Mouse (Mus musculus) kidney, postnatal 0 days (tissue): ENCODE results near the gene Uqcrc2. TPM values are rescaled to one million over a fixed set of nuclear protein-coding genes. Genes with fewer than 3 reads are reported as not detected.

Experiments used
- ATAC-seq: fragments of 200-750 bp; cut with Nextera tagmentation; replicated peaks from 2 replicates; pipeline ENCODE4 v1.8.0; 2017; ENCODE audit warnings: low read depth, moderate number of reproducible peaks, moderate TSS enrichment, moderate library complexity; ENCODE audit not compliant: low FRiP score
- DNase-seq: peaks from one replicate; pipeline ENCODE4 v3.0.0-alpha.2; 2016; ENCODE audit warnings: low spot score
- H3K27ac ChIP-seq: fragments of 300-500 bp; sonication (generic); 2 replicates; pipeline ENCODE4 v1.5.1; 2014; ENCODE audit warnings: mild to moderate bottlenecking
- H3K27me3 ChIP-seq: fragments of 300-500 bp; sonication (generic); 2 replicates; pipeline ENCODE4 v1.6.1; 2014; ENCODE audit warnings: low read length, mixed read lengths; ENCODE audit not compliant: insufficient read depth
- H3K36me3 ChIP-seq: fragments of 300-500 bp; sonication (generic); 2 replicates; pipeline ENCODE4 v1.6.1; 2014; ENCODE audit warnings: low read length, mixed read lengths; ENCODE audit not compliant: insufficient read depth
- H3K4me1 ChIP-seq: fragments of 300-500 bp; sonication (generic); replicated peaks from 2 replicates; pipeline ENCODE4 v1.6.1; 2014; ENCODE audit warnings: antibody characterized with exemption, low read length, mixed read lengths; ENCODE audit not compliant: insufficient read depth
- H3K4me2 ChIP-seq: fragments of 300-500 bp; sonication (generic); 2 replicates; pipeline ENCODE4 v1.6.1; 2014; ENCODE audit warnings: mild to moderate bottlenecking, low read length, moderate library complexity, mixed read lengths
- H3K4me3 ChIP-seq: fragments of 300-500 bp; sonication (generic); replicated peaks from 2 replicates; pipeline ENCODE4 v1.5.1; 2014; ENCODE audit warnings: low read depth, low read length
- H3K9ac ChIP-seq: fragments of 300-500 bp; sonication (generic); 2 replicates; pipeline ENCODE4 v1.6.1; 2014; ENCODE audit warnings: low read depth, low read length
- H3K9me3 ChIP-seq: fragments of 300-500 bp; sonication (generic); replicated peaks from 2 replicates; pipeline ENCODE4 v1.6.1; 2016; ENCODE audit warnings: low read length, inconsistent platforms, mixed read lengths
- CTCF ChIP-seq: IDR thresholded peaks from 2 replicates; pipeline ENCODE4 v1.5.1; 2016; ENCODE audit warnings: antibody characterized with exemption, low read depth, mild to moderate bottlenecking, moderate library complexity
- WGBS: fragments of 180-500 bp; shearing (Covaris S2); extraction: QIAGEN DNeasy Blood & Tissue Kit; methylation state at CpG from one replicate; pipeline ENCODE4 v1.1.7; 2014; 5-methylcytosine and 5-hydroxymethylcytosine counted together
- polyA plus RNA-seq: library from polyadenylated mRNA; unstranded; fragments of >200 nt; fragmentation: Nextera tagmentation; extraction: Ambion mirVana; gene quantifications from 2 replicates; pipeline ENCODE4 v1.2.1, GENCODE M21; 2015

The Uqcrc2 gene
- polyA plus RNA-seq, 1 experiment from 2014 or later: 326 TPM

DNA sequence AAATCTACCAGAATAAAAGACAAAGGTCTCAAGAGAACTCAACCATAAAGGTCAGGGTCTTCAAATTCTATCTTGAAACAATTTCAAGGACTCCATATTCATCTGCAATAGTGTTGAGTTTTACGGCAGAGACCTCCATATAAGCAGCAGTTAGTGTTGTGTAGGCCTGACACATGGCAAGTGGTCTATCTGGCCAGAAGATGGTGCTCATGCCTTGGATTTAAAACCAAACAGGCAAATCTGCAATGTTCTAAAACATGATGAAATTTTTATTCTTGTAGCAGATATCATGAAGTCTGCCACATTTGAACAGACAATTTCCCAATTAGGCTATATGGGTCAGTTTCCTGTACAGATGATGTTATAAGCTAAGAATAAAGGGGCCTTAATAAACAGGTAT is 2.5 kb upstream of the Uqcrc2 start:
- no peak overlapping the region for H3K27ac ChIP-seq
- H3K27me3 ChIP-seq: no peaks in the 10 kb centered on the region
- WGBS: 48% methylated on average over 1 of the region's 1 CpGs
- H3K9ac ChIP-seq: no peak overlapping the region
- ATAC-seq: no peak
- no peak overlapping the region for H3K4me2 ChIP-seq
- TF ChIP-seq CTCF: peak; percentile 68
- H3K4me3 ChIP-seq: no peak overlapping the region
- H3K36me3 ChIP-seq: no peaks in the 10 kb centered on the region
- DNase-seq: peak; percentile 55
- peaks cover 10% of the 10 kb centered on the region for H3K4me1 ChIP-seq
- no peaks in the 10 kb centered on the region for H3K9me3 ChIP-seq

DNA sequence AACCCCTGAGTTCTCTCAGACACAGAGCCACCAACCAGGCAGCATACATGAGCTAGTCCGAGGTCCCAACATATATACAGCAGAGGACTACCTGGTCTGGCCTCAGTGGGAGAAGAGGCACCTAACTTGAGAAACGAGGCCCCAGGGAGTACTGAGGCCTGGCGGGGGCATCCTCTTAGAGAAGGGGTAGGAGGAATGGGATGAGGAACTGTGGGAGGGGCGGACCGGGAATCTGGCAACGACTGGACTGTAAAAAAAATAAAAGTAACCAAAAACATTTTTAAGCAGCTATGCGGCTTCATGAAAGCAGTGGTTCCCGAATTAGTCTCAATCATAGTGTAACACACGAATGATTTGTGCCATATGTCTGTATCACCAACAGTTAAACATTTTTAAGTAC is 675 bp upstream of the Uqcrc2 start:
- peaks cover 9% of the 10 kb centered on the region; the same call in 1 of the 2 replicates for H3K36me3 ChIP-seq
- peak; percentile 54 for DNase-seq
- peak overlapping the region; percentile 97 for H3K9ac ChIP-seq
- no peak for ATAC-seq
- H3K4me1 ChIP-seq: peaks cover 10% of the 10 kb centered on the region
- WGBS: 5% methylated on average over 9 of the region's 9 CpGs
- no peaks in the 10 kb centered on the region for H3K9me3 ChIP-seq
- H3K27me3 ChIP-seq: no peaks in the 10 kb centered on the region
- H3K27ac ChIP-seq: peak overlapping the region; percentile 97
- TF ChIP-seq CTCF: no peak
- peak overlapping the region; percentile 78 for H3K4me2 ChIP-seq
- peak overlapping the region; percentile 92 for H3K4me3 ChIP-seq

DNA sequence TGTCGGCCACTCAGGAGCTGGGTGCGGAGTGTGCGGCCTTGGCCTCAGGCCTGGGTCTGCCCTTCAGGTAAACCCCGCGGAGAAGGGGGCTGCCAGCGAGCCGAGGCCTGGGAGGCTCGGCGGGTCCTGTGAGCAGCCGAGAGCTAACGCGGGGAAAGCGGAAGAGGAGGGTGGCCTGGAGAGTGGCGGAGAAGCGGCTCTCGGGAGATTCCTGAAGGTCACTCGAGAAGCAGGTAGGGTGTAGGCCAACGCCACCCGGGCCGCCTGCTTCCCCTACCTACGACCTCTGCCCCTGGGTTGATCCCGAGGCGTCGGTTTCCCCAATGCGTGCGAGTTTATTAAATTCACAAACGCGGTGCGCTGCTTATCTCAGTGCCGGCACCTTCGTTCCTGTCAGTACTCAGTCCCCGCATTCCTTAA is 396 bp downstream of the Uqcrc2 start:
- Histone ChIP-seq H3K36me3 (peaks cover 12% of the 10 kb centered on the region), H3K9me3 (no peaks in the 10 kb centered on the region), H3K9ac (peak overlapping the region; percentile 97), H3K4me2 (peak overlapping the region; percentile 78), H3K4me3 (peak overlapping the region; percentile 92), H3K4me1 (peaks cover 10% of the 10 kb centered on the region), H3K27ac (peak overlapping the region; percentile 97), H3K27me3 (no peaks in the 10 kb centered on the region)
- TF ChIP-seq CTCF: no peak
- ATAC-seq (no peak; the same call in 1 of the 2 replicates), DNase-seq (peak; percentile 56)
- WGBS: under 1% methylated on average over 32 of the region's 32 CpGs

DNA sequence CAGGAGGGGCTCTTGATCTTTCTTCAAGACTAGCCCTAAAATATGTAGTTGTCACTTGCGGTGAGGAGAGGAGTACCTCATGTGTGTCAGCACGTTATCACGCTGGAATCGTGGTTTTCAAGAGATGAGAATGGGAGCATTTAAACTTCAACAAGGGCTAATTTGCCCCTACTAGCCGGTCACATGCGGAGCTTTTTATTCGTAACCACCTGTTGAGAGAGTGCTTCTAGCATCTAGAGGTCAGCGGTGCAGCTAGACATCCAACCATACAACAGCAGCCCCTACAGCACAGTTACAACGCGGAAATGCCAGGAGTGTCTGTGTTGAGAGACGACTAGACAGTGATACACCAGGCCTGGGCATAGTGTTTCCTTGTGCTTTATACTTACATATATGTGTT is 845 bp downstream of the Uqcrc2 start:
- DNase-seq: peak; percentile 45
- Histone ChIP-seq H3K9ac (peak overlapping the region; percentile 97), H3K4me3 (peak overlapping the region; percentile 92), H3K36me3 (peaks cover 17% of the 10 kb centered on the region), H3K9me3 (no peaks in the 10 kb centered on the region), H3K27ac (peak overlapping the region; percentile 97), H3K4me2 (peak overlapping the region; percentile 78), H3K27me3 (no peaks in the 10 kb centered on the region), H3K4me1 (peaks cover 10% of the 10 kb centered on the region)
- under 1% methylated on average over 11 of the region's 11 CpGs for WGBS
- TF ChIP-seq CTCF: peak; percentile 24
- no peak for ATAC-seq

DNA sequence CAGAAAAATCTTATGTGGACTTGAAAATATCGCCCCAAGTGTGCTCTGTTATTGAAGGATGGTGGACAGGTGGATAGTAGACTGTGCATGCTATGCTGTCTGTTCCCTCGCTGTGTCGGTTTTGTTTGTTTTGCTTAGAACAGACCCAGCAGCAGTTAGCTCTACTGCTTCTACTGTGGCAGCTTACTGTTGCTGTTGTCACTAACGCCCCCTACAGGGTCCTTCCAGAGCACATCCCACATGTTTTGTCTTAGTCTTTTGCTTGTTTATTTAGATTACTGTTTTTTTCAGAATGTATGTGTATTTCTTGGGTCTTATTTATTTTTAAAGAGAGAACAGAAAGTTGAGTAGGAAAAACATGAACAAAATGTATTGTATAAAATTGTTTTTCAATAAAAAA is 8.2 kb downstream of the Uqcrc2 start:
- Histone ChIP-seq H3K4me1 (no peaks in the 10 kb centered on the region), H3K4me2 (no peak overlapping the region), H3K27me3 (no peaks in the 10 kb centered on the region), H3K9me3 (no peaks in the 10 kb centered on the region), H3K27ac (no peak overlapping the region), H3K4me3 (no peak overlapping the region), H3K36me3 (peaks cover 52% of the 10 kb centered on the region), H3K9ac (no peak overlapping the region)
- no peak for DNase-seq
- WGBS: 70% methylated on average over 4 of the region's 4 CpGs
- no peak for ATAC-seq
- peak; percentile 38 for TF ChIP-seq CTCF

DNA sequence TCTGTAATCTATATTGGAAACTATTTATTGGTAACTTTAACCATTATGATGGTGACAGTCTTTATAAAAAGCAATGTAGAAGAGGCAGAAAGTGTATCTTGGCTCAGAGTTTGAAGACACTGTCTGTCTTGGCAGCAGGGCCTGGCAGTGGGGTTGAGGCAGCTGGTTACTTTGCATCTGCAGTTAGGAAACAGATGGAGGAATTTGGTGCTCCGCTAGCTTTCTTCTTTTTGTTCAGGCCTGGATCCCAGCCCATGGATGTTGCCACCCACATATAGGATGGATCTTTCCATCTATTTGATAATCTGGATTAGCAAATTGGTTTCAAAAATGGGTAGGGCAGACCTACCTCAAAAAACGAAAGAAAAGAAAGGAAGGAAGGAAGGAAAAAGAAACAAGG is 12.9 kb downstream of the Uqcrc2 start:
- H3K4me2 ChIP-seq: no peak overlapping the region
- ATAC-seq (no peak), DNase-seq (no peak)
- H3K4me3 ChIP-seq: no peak overlapping the region
- TF ChIP-seq CTCF: no peak
- WGBS: 88% methylated on average over 2 of the region's 2 CpGs
- no peak overlapping the region for H3K27ac ChIP-seq
- H3K27me3 ChIP-seq: no peaks in the 10 kb centered on the region
- peaks cover 57% of the 10 kb centered on the region for H3K36me3 ChIP-seq
- H3K4me1 ChIP-seq: no peaks in the 10 kb centered on the region
- H3K9ac ChIP-seq: no peak overlapping the region
- no peaks in the 10 kb centered on the region for H3K9me3 ChIP-seq

DNA sequence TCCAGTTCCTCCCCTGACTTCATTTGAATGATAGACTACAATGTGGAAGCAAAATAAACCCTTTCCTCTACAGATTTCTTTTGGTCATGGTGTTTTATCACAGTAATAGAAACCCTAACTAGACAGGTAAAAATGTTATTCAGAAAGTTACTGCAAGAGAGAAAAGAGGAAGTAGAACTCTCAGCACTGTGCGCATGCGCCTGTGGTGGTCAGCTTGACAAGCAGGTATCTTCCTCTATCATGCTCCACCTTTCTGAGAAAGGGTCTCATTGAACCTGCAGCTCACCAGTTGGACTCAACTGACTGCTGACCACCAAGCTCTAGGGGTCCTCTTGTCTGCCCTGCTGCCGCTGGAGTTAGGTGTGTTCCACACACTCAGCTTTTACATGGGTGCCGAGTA is 27.1 kb downstream of the Uqcrc2 start:
- H3K4me2 ChIP-seq: no peak overlapping the region
- 94% methylated on average over 4 of the region's 4 CpGs for WGBS
- DNase-seq: no peak
- no peaks in the 10 kb centered on the region for H3K27me3 ChIP-seq
- H3K4me1 ChIP-seq: no peaks in the 10 kb centered on the region
- H3K27ac ChIP-seq: no peak overlapping the region
- H3K36me3 ChIP-seq: peaks cover 27% of the 10 kb centered on the region
- TF ChIP-seq CTCF: no peak
- no peak for ATAC-seq
- no peak overlapping the region for H3K9ac ChIP-seq
- no peak overlapping the region for H3K4me3 ChIP-seq
- H3K9me3 ChIP-seq: no peaks in the 10 kb centered on the region
